Mouse (Mus musculus): ENCODE measurements around the gene Tmem203. TPM values are rescaled to one million over a fixed set of nuclear protein-coding genes. Genes with fewer than 3 reads are reported as not detected.

Tmem203 gene
- polyA plus RNA-seq, 1 experiment from 2014 or later = 39.7 TPM

DNA sequence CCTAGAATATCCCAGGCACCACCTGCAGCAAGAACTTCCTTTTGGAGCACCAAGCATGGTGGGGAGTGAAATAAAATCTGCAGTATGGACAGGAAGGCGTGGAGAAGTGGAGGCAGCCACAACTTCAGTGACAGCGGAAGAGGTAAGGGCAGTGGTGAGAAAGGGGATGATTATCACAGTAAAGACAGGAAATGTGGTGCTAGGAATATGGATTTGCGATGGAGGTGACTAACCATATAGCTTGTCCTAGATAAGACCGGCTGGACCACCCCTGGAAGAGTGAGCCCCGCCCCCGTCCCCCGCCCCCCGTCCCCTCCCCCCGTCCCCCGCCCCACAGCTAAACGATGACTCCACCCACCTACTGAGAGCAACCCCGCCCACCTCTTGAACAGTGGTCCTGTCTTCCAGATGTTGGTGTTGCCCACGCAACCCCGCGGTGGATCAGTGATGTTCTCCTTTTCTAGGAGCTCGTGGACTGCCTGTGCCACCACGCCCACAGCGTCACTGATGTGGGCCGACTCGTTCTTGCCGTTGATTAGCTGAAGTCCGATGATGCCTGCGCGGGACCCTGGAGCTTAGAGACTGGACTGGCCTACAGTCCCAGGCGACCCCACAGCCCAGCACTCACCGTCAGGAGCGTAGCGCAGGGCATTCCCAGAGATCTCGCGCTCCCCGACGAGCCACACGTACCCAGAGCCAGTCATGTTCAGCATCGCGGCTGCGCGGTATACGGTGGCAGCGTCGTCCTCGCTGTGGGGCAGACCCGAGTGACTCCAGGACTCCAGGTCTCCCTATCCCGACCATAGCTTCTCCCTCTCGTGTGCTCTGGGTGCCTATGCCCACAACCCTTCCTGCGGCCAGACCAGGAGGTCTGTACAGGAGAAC, 49.7 kb downstream of the Tmem203 start:
- no peaks in the 10 kb centered on the region for H3K36me3 ChIP-seq (ENCODE audit: control insufficient read depth, insufficient read depth, low read length)
- peak overlapping the region; percentile 69 for H3K4me2 ChIP-seq (replicated peaks; ENCODE audit: low read depth)
- no peaks in the 10 kb centered on the region for H3K9me3 ChIP-seq (ENCODE audit: control insufficient read depth, low read length)
- 2% methylated on average over 40 of the region's 45 CpGs for WGBS
- no peak for TF ChIP-seq CTCF (IDR thresholded peaks at IDR 0.05; ENCODE audit: low read depth)
- no peak for TF ChIP-seq EP300 (optimal IDR thresholded peaks at IDR 0.05)
- ATAC-seq (ENCODE audit: low FRiP score, low TSS enrichment) = peak; percentile 61
- peak; percentile 63 for DNase-seq (ENCODE audit: low spot score)
- H3K4me3 ChIP-seq (ENCODE audit: low read depth, low read length) = peak overlapping the region; percentile 42
- H3K27me3 ChIP-seq (ENCODE audit: control insufficient read depth, insufficient read depth, low read length) = no peaks in the 10 kb centered on the region
- no peak overlapping the region for H3K27ac ChIP-seq (replicated peaks)
- H3K9ac ChIP-seq (ENCODE audit: low read length) = peak overlapping the region; percentile 35
- H3K4me1 ChIP-seq (replicated peaks; ENCODE audit: control insufficient read depth, insufficient read depth) = 0 out of 2 replicates have a peak, but pooled peaks cover 2% of the 10 kb centered on the region

Other genes starting within 250 kb of the Tmem203 start
- gene Nsmf, start 201.1 kb upstream of the Tmem203 start, polyA plus RNA-seq (2015; fragmentation: Nextera tagmentation; extraction: Ambion mirVana) = 23.5 and 30.2 TPM in 2 replicates
- 3.3 TPM in 2 replicates for gene Entpd8, start 175.1 kb upstream of the Tmem203 start, polyA plus RNA-seq (2015; fragmentation: Nextera tagmentation; extraction: Ambion mirVana)
- 4.0 and 4.4 TPM in 2 replicates for gene Noxa1, start 160.3 kb upstream of the Tmem203 start, polyA plus RNA-seq (2015; fragmentation: Nextera tagmentation; extraction: Ambion mirVana)
- 25.3 and 25.6 TPM in 2 replicates for gene Nrarp, start 74.7 kb upstream of the Tmem203 start, polyA plus RNA-seq (2015; fragmentation: Nextera tagmentation; extraction: Ambion mirVana)
- gene Tor4a, start 58.6 kb upstream of the Tmem203 start, polyA plus RNA-seq (2015; fragmentation: Nextera tagmentation; extraction: Ambion mirVana) = 13.1 and 13.7 TPM in 2 replicates
- gene Nelfb, start 44.0 kb upstream of the Tmem203 start, polyA plus RNA-seq (2015; fragmentation: Nextera tagmentation; extraction: Ambion mirVana) = 58.6 and 59.1 TPM in 2 replicates
- gene Stpg3, start 40.8 kb upstream of the Tmem203 start, polyA plus RNA-seq (2015; fragmentation: Nextera tagmentation; extraction: Ambion mirVana) = not detected in 2 replicates
- gene Fam166a, start 36.7 kb upstream of the Tmem203 start, polyA plus RNA-seq (2015; fragmentation: Nextera tagmentation; extraction: Ambion mirVana) = 0.92 TPM in 1 of 2 replicates, not detected in the other
- 475 and 486 TPM in 2 replicates for gene Tubb4b, start 30.7 kb upstream of the Tmem203 start, polyA plus RNA-seq (2015; fragmentation: Nextera tagmentation; extraction: Ambion mirVana)
- gene Slc34a3, start 21.1 kb upstream of the Tmem203 start, polyA plus RNA-seq (2015; fragmentation: Nextera tagmentation; extraction: Ambion mirVana) = 0.10 and 0.12 TPM in 2 replicates
- 0.51 and 0.91 TPM in 2 replicates for gene Rnf224, start 18.7 kb upstream of the Tmem203 start, polyA plus RNA-seq (2015; fragmentation: Nextera tagmentation; extraction: Ambion mirVana)
- gene Rnf208, start 13.2 kb upstream of the Tmem203 start, polyA plus RNA-seq (2015; fragmentation: Nextera tagmentation; extraction: Ambion mirVana) = 26.8 and 31.7 TPM in 2 replicates
- 326 and 355 TPM in 2 replicates for gene Cysrt1, start 13.0 kb upstream of the Tmem203 start, polyA plus RNA-seq (2015; fragmentation: Nextera tagmentation; extraction: Ambion mirVana)
- gene AL732309.1, start 8.6 kb upstream of the Tmem203 start, polyA plus RNA-seq (2015; fragmentation: Nextera tagmentation; extraction: Ambion mirVana) = 12.8 and 16.6 TPM in 2 replicates
- gene Tprn, start 7.2 kb downstream of the Tmem203 start, polyA plus RNA-seq (2015; fragmentation: Nextera tagmentation; extraction: Ambion mirVana) = 17.4 and 20.3 TPM in 2 replicates
- gene Ssna1, start 17.0 kb downstream of the Tmem203 start, polyA plus RNA-seq (2015; fragmentation: Nextera tagmentation; extraction: Ambion mirVana) = 149 and 162 TPM in 2 replicates
- 57.5 and 59.6 TPM in 2 replicates for gene Anapc2, start 17.0 kb downstream of the Tmem203 start, polyA plus RNA-seq (2015; fragmentation: Nextera tagmentation; extraction: Ambion mirVana)
- not detected in 2 replicates for gene Tmem210, start 32.7 kb downstream of the Tmem203 start, polyA plus RNA-seq (2015; fragmentation: Nextera tagmentation; extraction: Ambion mirVana)
- gene Lrrc26, start 34.5 kb downstream of the Tmem203 start, polyA plus RNA-seq (2015; fragmentation: Nextera tagmentation; extraction: Ambion mirVana) = 34.9 and 42.1 TPM in 2 replicates
- 1.3 TPM in 2 replicates for gene Grin1, start 63.7 kb downstream of the Tmem203 start, polyA plus RNA-seq (2015; fragmentation: Nextera tagmentation; extraction: Ambion mirVana)
- 29.2 and 29.9 TPM in 2 replicates for gene Man1b1, start 76.9 kb downstream of the Tmem203 start, polyA plus RNA-seq (2015; fragmentation: Nextera tagmentation; extraction: Ambion mirVana)
- 9.5 and 9.9 TPM in 2 replicates for gene Dpp7, start 100.9 kb downstream of the Tmem203 start, polyA plus RNA-seq (2015; fragmentation: Nextera tagmentation; extraction: Ambion mirVana)
- 33.2 and 36.9 TPM in 2 replicates for gene Uap1l1, start 110.2 kb downstream of the Tmem203 start, polyA plus RNA-seq (2015; fragmentation: Nextera tagmentation; extraction: Ambion mirVana)
- gene Sapcd2, start 116.9 kb downstream of the Tmem203 start, polyA plus RNA-seq (2015; fragmentation: Nextera tagmentation; extraction: Ambion mirVana) = 14.1 and 16.6 TPM in 2 replicates
- 21.2 and 23.3 TPM in 2 replicates for gene Entpd2, start 140.4 kb downstream of the Tmem203 start, polyA plus RNA-seq (2015; fragmentation: Nextera tagmentation; extraction: Ambion mirVana)
- 52.8 and 53.0 TPM in 2 replicates for gene Npdc1, start 143.9 kb downstream of the Tmem203 start, polyA plus RNA-seq (2015; fragmentation: Nextera tagmentation; extraction: Ambion mirVana)
- gene Fut7, start 167.8 kb downstream of the Tmem203 start, polyA plus RNA-seq (2015; fragmentation: Nextera tagmentation; extraction: Ambion mirVana) = 0.12 TPM in 1 of 2 replicates, not detected in the other
- 1.7 and 2.6 TPM in 2 replicates for gene Abca2, start 173.3 kb downstream of the Tmem203 start, polyA plus RNA-seq (2015; fragmentation: Nextera tagmentation; extraction: Ambion mirVana)
- gene Clic3, start 201.4 kb downstream of the Tmem203 start, polyA plus RNA-seq (2015; fragmentation: Nextera tagmentation; extraction: Ambion mirVana) = 246 and 272 TPM in 2 replicates
- gene Paxx, start 205.7 kb downstream of the Tmem203 start, polyA plus RNA-seq (2015; fragmentation: Nextera tagmentation; extraction: Ambion mirVana) = 51.7 and 59.7 TPM in 2 replicates
- gene Ptgds, start 214.6 kb downstream of the Tmem203 start, polyA plus RNA-seq (2015; fragmentation: Nextera tagmentation; extraction: Ambion mirVana) = 4.7 and 5.2 TPM in 2 replicates
- gene Lcn12, start 238.5 kb downstream of the Tmem203 start, polyA plus RNA-seq (2015; fragmentation: Nextera tagmentation; extraction: Ambion mirVana) = not detected in 2 replicates
- gene Fbxw5, start 245.3 kb downstream of the Tmem203 start, polyA plus RNA-seq (2015; fragmentation: Nextera tagmentation; extraction: Ambion mirVana) = 39.3 and 47.5 TPM in 2 replicates
- 2.8 and 3.8 TPM in 2 replicates for gene C8g, start 246.3 kb downstream of the Tmem203 start, polyA plus RNA-seq (2015; fragmentation: Nextera tagmentation; extraction: Ambion mirVana)